Comparison of ENCODE assay signal across 11 mouse cellular contexts in the genomic region with DNA sequence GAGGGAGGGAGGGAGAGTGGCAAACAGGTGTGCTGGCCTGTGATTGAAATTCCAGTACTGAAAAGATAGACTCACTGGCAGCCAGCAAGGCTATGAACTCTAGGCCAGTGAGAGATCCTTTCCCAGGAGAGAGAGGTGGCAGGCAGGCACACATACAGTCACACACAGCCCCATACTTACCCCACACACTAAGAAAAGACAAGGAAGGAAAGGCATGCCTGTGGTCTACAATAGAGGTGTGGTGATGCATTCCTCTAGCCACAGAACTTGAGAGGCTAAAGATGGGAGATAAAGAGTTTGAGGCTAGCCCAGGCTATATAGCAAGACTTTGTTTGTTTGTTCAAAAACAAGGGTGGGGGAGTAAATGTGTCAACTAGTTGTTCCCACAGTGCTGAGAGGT. TPM values are rescaled to one million over a fixed set of nuclear protein-coding genes. Genes with fewer than 3 reads are reported as not detected.
A peak's percentile ranks its signal among the peaks of the same experiment; 100 is the strongest.
DNase-seq lines count a peak whose midpoint lies in the region; ATAC-seq and TF ChIP-seq lines count a peak whose summit lies in the region.
"Had no signal": no experiment of that assay in that cellular context is flagged by ENCODE, and none has a peak within 500 bp of the region (broad histone marks: within the 10 kb centered on the region; RNA-seq: fewer than 3 reads in every experiment).

No protein-coding gene starts in this region.

- peaks cover 25% of the 10 kb centered on the region for H3K4me1 ChIP-seq in forebrain, embryonic 12.5 days
- no peaks in the 10 kb centered on the region; the same call in 1 of the 2 replicates for H3K4me1 ChIP-seq in forebrain, postnatal 0 days (ENCODE audit: insufficient read depth)
- H3K4me1 ChIP-seq in kidney, postnatal 0 days (replicated peaks; ENCODE audit: insufficient read depth, low read length): peaks cover 8% of the 10 kb centered on the region
- 0 out of 2 replicates have a peak, but pooled peaks cover 4% of the 10 kb centered on the region for H3K4me1 ChIP-seq in kidney, adult 2 months (ENCODE audit: control insufficient read depth, insufficient read depth, low read length)
- peaks cover 24% of the 10 kb centered on the region for H3K4me1 ChIP-seq in forebrain, embryonic 13.5 days
- peaks cover 17% of the 10 kb centered on the region; the same call in 1 of the 2 replicates for H3K4me1 ChIP-seq in liver, postnatal 0 days (ENCODE audit: insufficient read depth)

- DNase-seq in forebrain, postnatal 0 days: no peak
- DNase-seq in kidney, postnatal 0 days (ENCODE audit: low spot score): no peak
- no peak for DNase-seq in kidney, adult 2 months
- no peak for DNase-seq in liver, postnatal 0 days
- no peak for DNase-seq in thymus, postnatal 4 days
- no peak for DNase-seq in frontal cortex, postnatal 14 days (ENCODE audit: low spot score in 2 of 2)
- DNase-seq: cerebellum, adult 9-11 months had no signal

- peak overlapping the region; percentile 53; the same call in 1 of the 2 replicates for H3K27ac ChIP-seq in forebrain, embryonic 12.5 days
- H3K27ac ChIP-seq in forebrain, postnatal 0 days (ENCODE audit: low read depth, low read length): no peak overlapping the region
- H3K27ac ChIP-seq in kidney, postnatal 0 days: peak overlapping the region; percentile 68; the same call in 1 of the 2 replicates
- no peak overlapping the region for H3K27ac ChIP-seq in kidney, adult 2 months (ENCODE audit: insufficient read depth, low read depth, low read length)
- 0 out of 2 replicates have a peak overlapping the region, but pooled peaks have one; percentile 19 for H3K27ac ChIP-seq in forebrain, embryonic 13.5 days
- H3K27ac ChIP-seq in liver, postnatal 0 days (ENCODE audit: low read depth): peak overlapping the region; percentile 55
- H3K27ac ChIP-seq: left cerebral cortex, adult 2 months; neural tube, embryonic 12.5 days had no signal

- no peaks in the 10 kb centered on the region for H3K36me3 ChIP-seq in forebrain, embryonic 12.5 days (replicated peaks)
- no peaks in the 10 kb centered on the region for H3K36me3 ChIP-seq in forebrain, postnatal 0 days (ENCODE audit: insufficient read depth)
- H3K36me3 ChIP-seq in kidney, postnatal 0 days (ENCODE audit: insufficient read depth, low read length): no peaks in the 10 kb centered on the region
- H3K36me3 ChIP-seq in kidney, adult 2 months (ENCODE audit: control insufficient read depth, insufficient read depth, low read length): no peaks in the 10 kb centered on the region
- H3K36me3 ChIP-seq in forebrain, embryonic 13.5 days (ENCODE audit: poor library complexity, severe bottlenecking): no peaks in the 10 kb centered on the region
- H3K36me3 ChIP-seq in liver, postnatal 0 days (replicated peaks; ENCODE audit: insufficient read depth, low read length): no peaks in the 10 kb centered on the region
- H3K36me3 ChIP-seq: neural tube, embryonic 12.5 days had no signal

- H3K4me3 ChIP-seq in forebrain, embryonic 12.5 days (replicated peaks): no peak overlapping the region
- no peak overlapping the region for H3K4me3 ChIP-seq in forebrain, postnatal 0 days (ENCODE audit: low read depth, low read length)
- H3K4me3 ChIP-seq in kidney, postnatal 0 days (replicated peaks; ENCODE audit: low read depth, low read length): no peak overlapping the region
- H3K4me3 ChIP-seq in kidney, adult 2 months (ENCODE audit: insufficient read depth, low read depth, low read length): no peak overlapping the region
- H3K4me3 ChIP-seq in forebrain, embryonic 13.5 days: no peak overlapping the region
- H3K4me3 ChIP-seq in liver, postnatal 0 days (ENCODE audit: low read depth, low read length): no peak overlapping the region
- H3K4me3 ChIP-seq: left cerebral cortex, adult 2 months; neural tube, embryonic 12.5 days had no signal

- no peak for TF ChIP-seq POLR2A in kidney, adult 2 months (IDR thresholded peaks at IDR 0.05; ENCODE audit: low read depth, low read length)

- TF ChIP-seq CTCF in forebrain, postnatal 0 days (IDR thresholded peaks at IDR 0.05; ENCODE audit: low read depth): no peak
- TF ChIP-seq CTCF in kidney, postnatal 0 days (IDR thresholded peaks at IDR 0.05; ENCODE audit: low read depth): no peak
- TF ChIP-seq CTCF in kidney, adult 2 months (conservative IDR thresholded peaks at IDR 0.05; ENCODE audit: insufficient read depth, insufficient read length, low read depth, low read length): no peak
- TF ChIP-seq CTCF in liver, postnatal 0 days (IDR thresholded peaks at IDR 0.05; ENCODE audit: low read depth): no peak

- H3K4me2 ChIP-seq in forebrain, embryonic 12.5 days: no peak overlapping the region
- no peak overlapping the region for H3K4me2 ChIP-seq in forebrain, postnatal 0 days (ENCODE audit: low read depth)
- H3K4me2 ChIP-seq in kidney, postnatal 0 days (ENCODE audit: low read length): no peak overlapping the region
- H3K4me2 ChIP-seq in forebrain, embryonic 13.5 days: no peak overlapping the region
- no peak overlapping the region for H3K4me2 ChIP-seq in liver, postnatal 0 days (ENCODE audit: low read depth, low read length)
- H3K4me2 ChIP-seq: neural tube, embryonic 12.5 days had no signal

- no peak for ATAC-seq in forebrain, embryonic 12.5 days (ENCODE audit: low FRiP score)
- no peak for ATAC-seq in forebrain, postnatal 0 days
- ATAC-seq in kidney, postnatal 0 days (replicated peaks; ENCODE audit: low FRiP score, low read depth): no peak
- ATAC-seq in forebrain, embryonic 13.5 days: no peak
- ATAC-seq in liver, postnatal 0 days: no peak

- no peaks in the 10 kb centered on the region for H3K27me3 ChIP-seq in forebrain, embryonic 12.5 days
- H3K27me3 ChIP-seq in forebrain, postnatal 0 days (ENCODE audit: insufficient read depth, low read length): no peaks in the 10 kb centered on the region
- H3K27me3 ChIP-seq in kidney, postnatal 0 days (ENCODE audit: insufficient read depth, low read length): no peaks in the 10 kb centered on the region
- no peaks in the 10 kb centered on the region for H3K27me3 ChIP-seq in kidney, adult 2 months (replicated peaks; ENCODE audit: control insufficient read depth, insufficient read depth, low read length)
- H3K27me3 ChIP-seq in forebrain, embryonic 13.5 days: no peaks in the 10 kb centered on the region
- H3K27me3 ChIP-seq in liver, postnatal 0 days (ENCODE audit: insufficient read depth, low read length): no peaks in the 10 kb centered on the region
- H3K27me3 ChIP-seq: neural tube, embryonic 12.5 days had no signal

- H3K9ac ChIP-seq in forebrain, embryonic 12.5 days: no peak overlapping the region
- H3K9ac ChIP-seq in forebrain, postnatal 0 days: no peak overlapping the region
- no peak overlapping the region for H3K9ac ChIP-seq in kidney, postnatal 0 days (ENCODE audit: low read depth, low read length)
- no peak overlapping the region for H3K9ac ChIP-seq in forebrain, embryonic 13.5 days
- H3K9ac ChIP-seq in liver, postnatal 0 days (replicated peaks): no peak overlapping the region
- H3K9ac ChIP-seq: neural tube, embryonic 12.5 days had no signal

- TF ChIP-seq EP300 in liver, postnatal 0 days (IDR thresholded peaks at IDR 0.05; ENCODE audit: low read depth): no peak

- no peaks in the 10 kb centered on the region for H3K9me3 ChIP-seq in forebrain, embryonic 12.5 days
- H3K9me3 ChIP-seq in forebrain, postnatal 0 days (ENCODE audit: low read length): no peaks in the 10 kb centered on the region
- no peaks in the 10 kb centered on the region for H3K9me3 ChIP-seq in kidney, postnatal 0 days (replicated peaks; ENCODE audit: low read length)
- H3K9me3 ChIP-seq in forebrain, embryonic 13.5 days (replicated peaks): no peaks in the 10 kb centered on the region
- H3K9me3 ChIP-seq in liver, postnatal 0 days (ENCODE audit: low read length): no peaks in the 10 kb centered on the region
- H3K9me3 ChIP-seq: neural tube, embryonic 12.5 days had no signal

RNA-seq across cellular contexts. Expression of a gene that starts 13.5 kb away (rescaled TPM):
- 37.9 and 39.4 TPM in 2 replicates for polyA plus RNA-seq in forebrain, embryonic 12.5 days (2016; fragmentation: Nextera tagmentation; extraction: Ambion mirVana)
- total RNA-seq in forebrain, postnatal 0 days (2014; rRNA removed): 17.3 and 26.8 TPM in 2 replicates
- 18.5 and 18.6 TPM in 2 replicates for polyA plus RNA-seq in forebrain, postnatal 0 days (2015; fragmentation: Nextera tagmentation; extraction: Ambion mirVana)
- polyA plus RNA-seq in kidney, postnatal 0 days (2015; fragmentation: Nextera tagmentation; extraction: Ambion mirVana): 65.3 and 71.0 TPM in 2 replicates
- polyA plus RNA-seq in kidney, adult 2 months (2012; rRNA removed): 17.6 and 21.4 TPM in 2 replicates
- polyA plus RNA-seq in forebrain, embryonic 13.5 days (2015; fragmentation: Nextera tagmentation; extraction: Ambion mirVana): 22.7 and 27.1 TPM in 2 replicates
- polyA plus RNA-seq in liver, postnatal 0 days (2015; fragmentation: Nextera tagmentation; extraction: Ambion mirVana): 4.9 and 5.9 TPM in 2 replicates

Comparison
In these comparisons a context has a peak if more than half of its experiments do, and no peak if none do; other contexts are left out.
1. H3K27ac ChIP-seq: peak in forebrain, embryonic 12.5 days (single experiment), kidney, postnatal 0 days (single experiment), forebrain, embryonic 13.5 days (single experiment) and liver, postnatal 0 days (single experiment); none in forebrain, postnatal 0 days (single experiment) and kidney, adult 2 months (single experiment).